Mouse (Mus musculus) gastrocnemius, postnatal 10 days (tissue): ENCODE measurements around the gene Birc2. TPM values are rescaled to one million over a fixed set of nuclear protein-coding genes. Genes with fewer than 3 reads are reported as not detected.
A peak's percentile ranks its signal among the peaks of the same experiment; 100 is the strongest.
"Not testable (repeated sequence)": the region's sequence is repeated elsewhere in the genome, so short reads cannot be mapped to it uniquely, and the experiment has no call there.

Experiments
- DNase-seq: peaks from one replicate; pipeline ENCODE4 v3.0.0; 2021; ENCODE audit warnings: mixed read lengths
- long read RNA-seq, 2 experiments: library from polyadenylated mRNA; stranded (forward); transcript quantifications; one replicate each; pipeline ENCODE4 v2.0.0; 2021
- total RNA-seq, 2 experiments: library from RNA; stranded (reverse); gene quantifications; 2 replicates each; pipeline ENCODE4 v1.2.3; 2021

Gene Birc2
- total RNA-seq, result 10 to 100 TPM; 18.1 to 19.6 TPM
- long read RNA-seq, experiment 1, transcript Birc2-204 (8 exons, 3,331 nt), result major isoform, 21 of 36 reads
- long read RNA-seq, experiment 1, transcript Birc2-202 (7 exons, 3,130 nt), result minor isoform, 8 of 36 reads
- long read RNA-seq, experiment 1, partial matches to known transcripts, result 1 of 36 reads
- long read RNA-seq, experiment 1, other reads (novel, unspliced or antisense), result 6 of 36 reads
- long read RNA-seq, experiment 2, transcript Birc2-204 (8 exons, 3,331 nt), result major isoform, 19 of 29 reads
- long read RNA-seq, experiment 2, partial matches to known transcripts, result 0 of 29 reads
- long read RNA-seq, experiment 2, other reads (novel, unspliced or antisense), result 6 of 29 reads

DNA sequence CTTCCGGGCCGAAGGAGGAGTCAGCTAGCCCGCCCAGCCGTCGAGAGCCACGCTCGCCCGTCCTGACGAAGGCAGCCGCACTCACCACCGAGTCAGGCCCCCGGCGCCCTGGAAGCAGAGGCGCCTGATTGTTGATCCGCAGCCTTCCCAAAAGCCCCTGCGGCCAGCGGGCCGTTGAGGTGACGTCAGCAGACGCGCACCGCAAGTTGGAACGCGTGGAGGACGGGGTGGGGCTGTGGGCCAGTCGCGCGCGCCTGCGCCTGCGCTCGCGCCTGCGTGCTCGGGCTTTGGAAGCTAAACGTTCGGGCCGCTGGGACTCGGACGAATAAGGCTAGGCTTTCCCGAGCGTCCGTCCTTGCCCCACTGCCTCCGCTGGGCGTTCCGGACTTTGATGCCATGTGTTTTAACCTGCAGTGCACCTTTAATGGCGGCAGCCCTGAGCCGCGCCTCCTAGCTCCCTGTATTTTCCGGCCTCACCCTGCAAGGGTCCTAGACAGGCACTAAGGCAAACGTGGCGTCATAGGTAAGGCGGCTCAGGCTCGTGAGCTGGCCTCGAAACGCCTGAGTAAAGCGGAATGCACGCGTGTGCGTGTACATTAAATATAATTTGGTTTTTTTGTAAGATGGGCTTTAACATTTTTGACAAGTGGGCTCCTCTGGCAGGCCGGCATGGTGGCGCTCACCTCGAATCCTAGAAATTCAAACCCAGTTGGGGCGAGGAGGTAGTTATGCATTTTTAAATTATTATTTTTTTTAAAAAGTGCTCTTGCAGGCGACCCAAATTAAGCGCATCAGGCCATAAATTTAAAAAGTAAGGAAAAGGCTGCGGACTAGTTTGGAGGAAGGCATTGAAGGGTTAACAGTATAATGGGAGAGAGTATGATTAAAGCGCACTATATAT is at the start of gene Birc2:
Gene Birc2, minus strand, starts transcription at position 160 of the 901 bp plus-strand sequence.
- peak; percentile 94 for DNase-seq

DNA sequence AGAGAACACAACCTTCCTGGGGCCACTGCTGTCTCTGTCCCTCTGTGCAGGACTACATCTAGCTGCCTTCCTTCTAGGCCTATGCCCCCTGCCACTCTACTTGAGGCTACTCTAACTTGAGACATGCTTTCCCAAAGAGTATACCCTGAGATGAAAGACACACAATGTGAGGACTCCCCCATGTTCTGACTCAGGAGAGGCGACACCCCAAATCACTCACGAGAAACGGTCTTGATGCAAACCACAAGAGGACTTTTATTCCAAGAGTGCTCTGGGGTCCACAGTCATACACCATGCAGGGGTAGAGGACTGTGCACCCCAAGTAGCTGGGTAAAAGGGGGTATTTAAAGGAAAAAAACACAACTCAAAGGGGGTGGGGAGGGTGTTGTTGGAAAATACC is 47.5 kb upstream of the Birc2 start:
- DNase-seq, result no peak

DNA sequence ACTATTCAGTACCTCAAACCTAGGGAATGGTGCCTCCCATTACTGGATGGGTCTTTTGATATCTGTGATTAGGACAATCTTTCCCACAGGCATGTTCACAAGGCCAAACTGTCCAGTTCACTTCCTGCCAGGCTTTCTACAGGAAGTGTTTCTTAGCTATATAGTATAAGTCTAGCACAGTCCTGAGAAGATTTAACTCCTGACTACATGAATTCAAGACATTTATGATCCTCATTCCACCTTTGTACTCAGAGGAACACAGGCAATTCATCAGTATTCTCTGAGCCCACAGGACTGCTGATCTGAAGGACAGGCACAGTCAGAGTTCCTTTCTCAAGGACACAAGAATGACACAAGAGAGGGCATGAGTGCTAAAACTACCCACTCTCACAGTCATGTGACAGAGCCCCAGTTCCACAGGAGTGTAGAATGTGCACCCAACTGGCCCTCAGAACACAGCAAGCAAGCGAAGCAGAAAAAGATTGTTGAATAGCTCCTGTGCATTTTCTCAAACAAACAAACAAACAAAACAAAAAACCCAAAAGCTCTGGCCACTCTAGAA is 45.5 kb upstream of the Birc2 start:
- no peak for DNase-seq

DNA sequence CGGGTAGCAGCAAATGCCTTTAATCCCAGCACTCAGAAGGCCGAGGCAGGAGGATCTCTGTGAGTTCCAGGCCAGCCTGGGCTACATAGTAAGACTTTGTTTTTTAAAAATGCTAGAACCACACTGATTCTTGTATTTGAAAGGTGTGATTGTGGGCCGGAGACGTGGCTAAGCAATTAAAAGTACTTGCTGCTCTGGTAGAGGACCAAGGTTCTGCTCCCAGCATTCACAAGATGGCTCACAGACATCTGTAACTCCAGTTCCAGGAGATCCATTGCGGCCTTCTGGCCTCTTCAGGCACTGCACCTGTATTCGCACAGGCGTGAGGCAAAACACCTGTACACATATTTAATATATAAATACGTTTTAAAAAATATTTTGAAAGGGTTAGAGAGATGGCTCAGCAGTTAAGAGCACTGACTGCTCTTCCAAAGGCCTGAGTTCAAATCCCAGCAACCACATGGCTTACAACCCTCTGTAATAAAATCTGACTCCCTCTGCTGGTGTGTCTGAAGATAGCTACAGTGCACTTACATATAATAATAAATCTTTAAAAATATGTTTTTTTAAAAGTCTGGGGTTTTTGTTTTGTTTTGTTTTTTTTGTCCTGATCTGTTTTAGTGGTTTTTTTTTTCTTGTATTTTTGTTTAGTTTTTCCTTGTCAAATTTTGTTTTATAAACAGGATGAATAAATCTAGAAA is 36.8 kb upstream of the Birc2 start:
- DNase-seq, result no peak

DNA sequence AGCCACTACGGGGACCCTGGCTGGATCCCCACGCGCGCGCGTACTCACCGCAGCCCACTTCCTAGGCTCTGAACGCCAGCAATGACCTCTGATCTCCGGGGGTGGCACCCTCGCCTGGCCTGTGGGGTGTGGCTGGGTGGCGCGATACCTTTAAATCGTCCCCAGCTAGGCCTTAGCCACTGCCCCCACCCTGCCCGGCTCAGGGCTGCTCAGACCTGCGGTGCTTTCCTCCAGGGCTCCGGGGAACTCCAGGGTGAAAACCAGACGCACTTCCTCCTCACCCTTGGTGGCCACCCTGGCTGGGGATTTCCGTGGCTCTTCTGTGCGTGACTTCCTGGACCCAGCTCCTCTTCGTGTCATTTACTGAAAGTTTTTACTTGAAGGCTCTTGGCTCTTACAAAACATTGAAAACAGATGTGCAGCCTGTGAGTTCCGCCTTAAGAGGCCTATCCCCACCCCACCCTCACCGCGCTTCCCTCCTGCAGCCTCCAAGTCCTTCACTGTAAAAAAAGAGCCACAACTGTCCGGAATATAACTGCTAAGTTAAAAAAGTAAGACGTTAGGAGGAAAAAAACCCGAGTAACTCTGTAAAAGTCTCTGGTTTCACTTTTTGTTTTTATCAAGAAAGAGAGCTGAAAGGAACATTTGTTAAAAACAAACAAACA is 36.0 kb upstream of the Birc2 start, which contains the start of gene Birc3:
Gene Birc3, minus strand, starts transcription at position 412 of the 665 bp plus-strand sequence.
- DNase-seq, result peak; percentile 57

- no peak for DNase-seq
These were observed 35.3 kb upstream of the Birc2 start for GRCm38 (mm10) chr9:7872044-7872774.

DNA sequence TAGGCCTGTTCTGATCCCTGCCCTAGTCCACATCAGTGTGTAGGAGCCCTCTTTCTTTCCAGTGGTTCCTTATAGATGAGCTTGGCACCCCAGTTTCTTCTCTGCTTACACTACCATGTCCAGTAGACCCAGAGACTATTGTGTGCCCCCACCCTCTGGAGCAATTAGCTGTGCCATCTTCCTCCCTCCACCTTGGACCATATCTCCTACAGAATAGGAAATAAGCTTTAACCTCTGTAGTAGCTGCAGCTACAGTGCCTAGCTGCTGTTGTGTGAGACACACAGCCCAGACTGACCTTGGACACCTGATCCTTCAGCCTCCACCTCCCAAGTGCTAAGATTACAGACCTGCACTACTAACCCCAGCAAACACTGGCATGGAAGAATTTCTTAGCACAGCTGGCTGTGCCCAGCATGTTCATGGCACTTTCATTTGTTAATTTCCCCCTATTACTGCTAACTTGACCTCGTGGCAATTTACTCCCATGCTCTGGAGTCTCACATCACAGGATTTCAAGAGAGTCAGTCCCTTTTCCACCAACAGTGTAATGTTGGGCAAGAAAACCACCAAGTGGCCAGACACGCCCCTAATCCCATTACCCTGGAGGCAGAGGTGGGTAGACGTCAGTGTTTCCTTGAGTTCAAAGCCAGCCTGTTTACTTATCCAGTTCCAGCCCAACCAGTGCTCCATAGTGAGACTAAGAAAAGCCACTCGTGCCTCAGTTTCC is 34.6 kb upstream of the Birc2 start:
- no peak for DNase-seq

DNA sequence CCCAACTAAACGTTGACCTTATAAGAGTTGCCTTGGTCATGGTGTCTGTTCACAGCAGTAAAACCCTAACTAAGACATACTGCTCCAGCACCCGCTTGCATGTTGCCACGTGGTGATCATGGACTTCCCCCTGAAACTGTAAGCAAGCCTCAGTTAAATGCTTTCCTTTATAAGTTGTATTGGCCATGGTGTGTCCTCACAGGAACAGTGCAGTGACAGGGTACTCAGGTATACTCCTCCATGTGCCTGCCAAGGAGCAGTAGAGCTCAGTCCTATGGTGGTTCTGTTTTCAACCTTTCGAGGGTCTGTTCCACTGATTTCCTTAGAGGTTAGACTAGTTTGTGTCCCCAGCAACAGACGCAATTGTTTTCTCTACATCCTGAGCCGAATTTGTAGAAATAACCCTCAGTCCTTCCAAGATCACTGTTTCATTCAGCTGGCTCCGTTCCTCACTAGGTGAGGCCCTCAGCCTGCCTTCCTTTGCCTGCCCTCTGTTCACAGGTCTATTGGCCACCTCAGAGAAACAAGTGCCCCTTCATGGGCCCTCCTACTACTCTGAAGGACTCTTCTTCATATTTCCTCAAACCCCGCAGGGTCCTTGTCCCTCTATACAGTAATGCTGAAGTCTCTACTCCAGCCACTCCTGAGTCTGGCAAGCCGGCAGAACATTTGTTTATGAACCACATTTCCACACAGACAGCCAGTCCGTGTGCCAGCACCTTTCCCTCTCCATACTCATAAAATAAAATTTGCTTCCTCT is 33.9 kb upstream of the Birc2 start:
- DNase-seq, result no peak

GRCm38 (mm10) chr9:7868838-7869491 is 32.1 kb upstream of the Birc2 start:
- DNase-seq, result no peak

DNA sequence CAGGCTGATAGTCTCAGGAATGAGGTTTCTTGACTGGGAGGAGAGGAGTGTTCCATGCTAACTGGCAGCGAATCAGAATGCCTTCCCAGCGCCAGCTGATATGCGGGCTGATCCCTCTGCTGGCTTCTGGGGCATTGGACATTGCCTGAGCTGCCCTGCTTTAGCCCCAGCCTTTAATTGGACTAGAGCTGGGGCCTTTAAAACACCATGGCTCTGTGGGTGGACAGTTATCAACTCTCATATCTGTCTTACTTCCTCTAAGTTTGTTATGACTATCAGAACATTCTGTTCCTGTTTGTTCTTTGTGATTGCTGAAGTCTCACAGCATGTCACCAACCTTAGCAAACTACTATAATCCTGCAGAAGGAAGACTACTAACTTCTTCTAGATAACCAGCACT is 31.1 kb upstream of the Birc2 start:
- no peak for DNase-seq

GRCm38 (mm10) chr9:7866981-7867380 is 30.1 kb upstream of the Birc2 start:
- not testable (repeated sequence) for DNase-seq

DNA sequence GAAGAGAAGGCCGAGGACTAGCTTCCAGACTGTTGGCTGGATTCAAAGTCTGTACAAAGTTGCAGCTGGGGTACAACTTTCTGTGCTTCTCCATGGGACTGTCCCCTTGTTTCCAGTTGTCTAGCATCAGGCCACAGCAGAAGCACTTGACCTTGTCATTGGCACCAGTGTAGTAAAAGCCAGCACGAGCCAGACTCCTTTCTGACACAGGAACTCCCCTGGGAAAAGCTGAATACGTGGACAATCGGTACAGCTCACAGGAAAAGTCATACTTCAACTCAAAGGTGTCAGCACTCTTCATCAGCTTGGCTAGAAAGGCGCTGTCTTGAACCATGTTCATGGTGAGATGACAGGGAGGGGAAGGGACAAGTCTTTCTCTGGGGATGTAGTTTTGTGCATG is 24.1 kb upstream of the Birc2 start:
- no peak for DNase-seq

- DNase-seq, result no peak
These were observed 19.0 kb upstream of the Birc2 start for GRCm38 (mm10) chr9:7855912-7856311.

GRCm38 (mm10) chr9:7855374-7855773 is 18.5 kb upstream of the Birc2 start:
- no peak for DNase-seq

GRCm38 (mm10) chr9:7854196-7854595 is 17.3 kb upstream of the Birc2 start:
- DNase-seq, result not testable (repeated sequence)

GRCm38 (mm10) chr9:7852346-7853230 is 15.7 kb upstream of the Birc2 start:
- no peak for DNase-seq

DNA sequence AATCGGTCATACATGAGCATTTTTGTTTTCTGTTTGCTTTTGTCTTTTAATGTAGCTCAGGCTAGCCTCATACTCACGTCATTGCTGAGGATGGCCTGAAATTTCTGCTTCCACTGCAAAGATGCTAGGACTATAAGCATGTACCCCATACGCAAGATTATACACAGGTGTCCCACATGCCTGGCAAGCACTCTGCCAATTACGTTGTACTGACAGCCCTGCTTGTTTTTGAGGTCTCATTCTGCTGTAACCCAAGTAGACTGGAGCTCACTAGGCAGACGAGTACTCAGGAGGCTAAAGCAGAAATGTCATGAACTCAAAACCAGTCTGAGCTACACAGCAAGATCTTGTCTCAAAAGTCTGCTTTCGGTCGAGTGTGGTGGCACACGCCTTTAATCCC is 15.0 kb upstream of the Birc2 start:
- no peak for DNase-seq

DNA sequence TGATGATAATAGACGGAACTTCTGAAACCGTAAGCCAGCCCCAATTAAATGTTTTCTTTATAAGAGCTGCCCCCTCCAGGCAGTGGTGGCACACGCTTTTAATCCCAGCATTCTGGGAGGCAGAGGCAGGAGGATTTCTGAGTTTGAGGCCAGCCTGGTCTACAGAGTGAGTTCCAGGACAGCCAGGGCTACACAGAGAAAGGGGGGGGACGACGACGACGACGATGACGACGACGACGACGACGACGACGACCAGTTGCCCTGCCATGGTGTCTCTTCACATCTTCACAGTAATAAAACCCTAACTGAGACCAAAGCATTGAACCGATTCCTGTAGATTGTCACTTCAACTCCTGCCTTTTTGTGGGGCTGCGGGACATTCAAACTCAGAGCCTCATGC is 11.3 kb upstream of the Birc2 start:
- no peak for DNase-seq
